Comparison of ENCODE assay signal across 8 mouse cellular contexts in the genomic region with DNA sequence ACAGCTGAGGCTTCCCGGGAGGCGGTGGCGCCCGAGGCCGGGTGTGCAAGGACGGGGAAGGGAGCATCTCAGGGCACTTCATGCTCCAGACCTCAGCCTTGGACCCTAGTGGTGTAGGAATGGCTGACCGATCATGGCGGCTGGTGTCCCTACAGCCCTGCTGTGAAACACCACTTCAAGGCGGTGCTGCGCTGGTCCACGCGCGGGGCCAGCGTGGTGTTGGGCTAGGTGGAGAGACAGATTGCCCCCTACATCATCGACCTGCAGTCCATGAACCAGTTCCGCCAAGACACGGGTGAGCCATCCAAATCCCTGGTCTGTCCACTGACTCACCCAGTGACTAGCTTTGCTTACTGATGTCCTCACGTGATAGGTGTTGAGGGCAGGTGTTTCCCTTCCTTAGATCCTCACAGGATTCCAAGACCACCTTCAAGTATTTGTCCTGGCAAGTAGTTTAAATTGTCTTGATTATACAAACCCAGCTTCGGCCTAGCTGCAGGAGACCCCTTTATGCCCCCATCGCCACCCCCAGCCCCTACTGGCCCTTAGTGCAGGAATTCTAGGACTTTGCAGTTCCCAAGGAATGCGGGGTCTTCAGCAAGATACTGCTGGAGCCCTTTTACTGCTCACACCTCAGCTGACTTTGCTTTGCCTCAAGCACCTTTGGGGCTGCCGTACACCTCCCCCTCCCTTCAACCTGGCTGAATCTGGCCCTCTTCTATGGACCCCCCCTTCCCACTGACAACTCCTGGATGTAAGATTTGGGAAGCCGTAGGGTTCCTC. TPM values are rescaled to one million over a fixed set of nuclear protein-coding genes. Genes with fewer than 3 reads are reported as not detected.
DNase-seq lines count a peak whose midpoint lies in the region; ATAC-seq and TF ChIP-seq lines count a peak whose summit lies in the region.

No protein-coding gene starts in this region.

- WGBS in heart, embryonic 14.5 days: 17% methylated on average over 23 of the region's 23 CpGs
- WGBS in hindbrain, embryonic 14.5 days: 17% methylated on average over 23 of the region's 23 CpGs
- 32% methylated on average over 23 of the region's 23 CpGs for WGBS in macrophage (ENCODE audit: missing documents)
- 15% methylated on average over 23 of the region's 23 CpGs for WGBS in stomach, embryonic 16.5 days

- no peak for TF ChIP-seq CTCF in C2C12 (IDR thresholded peaks at IDR 0.05; ENCODE audit: control insufficient read depth, insufficient read depth, insufficient read length)

- H3K36me3 ChIP-seq in heart, embryonic 14.5 days (ENCODE audit: control insufficient read depth, insufficient read depth, low read length): no peaks in the 10 kb centered on the region
- peaks cover 8% of the 10 kb centered on the region for H3K36me3 ChIP-seq in C2C12 (ENCODE audit: control insufficient read depth, insufficient read depth)
- no peaks in the 10 kb centered on the region for H3K36me3 ChIP-seq in hindbrain, embryonic 14.5 days (replicated peaks; ENCODE audit: control insufficient read depth, insufficient read depth)
- no peaks in the 10 kb centered on the region for H3K36me3 ChIP-seq in macrophage (ENCODE audit: inconsistent target)
- no peaks in the 10 kb centered on the region for H3K36me3 ChIP-seq in stomach, embryonic 16.5 days (ENCODE audit: control insufficient read depth, insufficient read depth, low read length)

- ATAC-seq in heart, embryonic 14.5 days (ENCODE audit: insufficient number of reproducible peaks, insufficient read depth, low FRiP score, low read depth): peak; percentile 32; the same call in 1 of the 2 replicates
- peak; percentile 69 for ATAC-seq in hindbrain, embryonic 14.5 days (ENCODE audit: low FRiP score)
- peak; percentile 22; the same call in 1 of the 2 replicates for ATAC-seq in stomach, embryonic 16.5 days (ENCODE audit: insufficient read depth, low FRiP score)

- peaks cover 0 to 5% of the 10 kb centered on the region in 2 experiments; a peak in 1 of 4 replicates for H3K4me1 ChIP-seq in heart, embryonic 14.5 days (ENCODE audit: control insufficient read depth in 2 of 2, insufficient read depth in 2 of 2, low read length in 2 of 2)
- H3K4me1 ChIP-seq in hindbrain, embryonic 14.5 days (replicated peaks; ENCODE audit: control insufficient read depth, insufficient read depth, low read length): peaks cover 10% of the 10 kb centered on the region; the same call in 1 of the 2 replicates
- peaks cover 9% of the 10 kb centered on the region; the same call in 1 of the 2 replicates for H3K4me1 ChIP-seq in stomach, embryonic 16.5 days (ENCODE audit: control insufficient read depth, insufficient read depth, low read length)

- peak overlapping the region; percentile 100 for H3K4me2 ChIP-seq in heart, embryonic 14.5 days (ENCODE audit: low read length)
- H3K4me2 ChIP-seq in hindbrain, embryonic 14.5 days (replicated peaks): peak overlapping the region; percentile 80
- H3K4me2 ChIP-seq in stomach, embryonic 16.5 days (ENCODE audit: low read depth, low read length): peak overlapping the region; percentile 96

- no peaks in the 10 kb centered on the region for H3K9me3 ChIP-seq in heart, embryonic 14.5 days (ENCODE audit: control insufficient read depth, low read length)
- H3K9me3 ChIP-seq in hindbrain, embryonic 14.5 days (ENCODE audit: control insufficient read depth, low read length): no peaks in the 10 kb centered on the region
- H3K9me3 ChIP-seq in stomach, embryonic 16.5 days (replicated peaks; ENCODE audit: control insufficient read depth, low read length): no peaks in the 10 kb centered on the region

- no peaks in the 10 kb centered on the region for H3K79me3 ChIP-seq in C2C12 (ENCODE audit: low read depth)

- peak overlapping the region; percentile 75 for H3K9ac ChIP-seq in heart, embryonic 14.5 days (ENCODE audit: low read length)
- peak overlapping the region; percentile 86 for H3K9ac ChIP-seq in hindbrain, embryonic 14.5 days
- peak overlapping the region; percentile 80 for H3K9ac ChIP-seq in stomach, embryonic 16.5 days (ENCODE audit: low read length)

- H3K27ac ChIP-seq in heart, embryonic 14.5 days (replicated peaks in 1 of 2; ENCODE audit: control insufficient read depth in 1 of 2, insufficient read depth in 1 of 2, low read depth in 2 of 2, low read length in 2 of 2): no peak overlapping the region
- peak overlapping the region; percentile 86 for H3K27ac ChIP-seq in hindbrain, embryonic 14.5 days
- H3K27ac ChIP-seq in macrophage: no peak overlapping the region
- peak overlapping the region; percentile 82 for H3K27ac ChIP-seq in stomach, embryonic 16.5 days (ENCODE audit: low read length)

- H3K4me3 ChIP-seq in heart, embryonic 14.5 days (ENCODE audit: control insufficient read depth in 1 of 2, insufficient read depth in 1 of 2, low read depth in 1 of 2, low read length in 2 of 2): peak overlapping the region; percentile 55 to 66
- H3K4me3 ChIP-seq in C2C12 (ENCODE audit: insufficient read depth, poor library complexity, severe bottlenecking) (peak overlapping the region; percentile 25), macrophage (ENCODE audit: inconsistent target) (peak overlapping the region; percentile 38)
- H3K4me3 ChIP-seq in hindbrain, embryonic 14.5 days (replicated peaks; ENCODE audit: low read length): peak overlapping the region; percentile 65
- peak overlapping the region; percentile 71 for H3K4me3 ChIP-seq in stomach, embryonic 16.5 days (replicated peaks; ENCODE audit: low read length)

- H3K79me2 ChIP-seq in C2C12 (ENCODE audit: control insufficient read depth, insufficient read depth) (no peaks in the 10 kb centered on the region), macrophage (ENCODE audit: inconsistent target) (no peaks in the 10 kb centered on the region)

- H3ac ChIP-seq in C2C12 (ENCODE audit: control insufficient read depth, insufficient read length, low read depth): peak overlapping the region; percentile 33

- H3K27me3 ChIP-seq in heart, embryonic 14.5 days (ENCODE audit: control insufficient read depth, insufficient read depth, low read length): no peaks in the 10 kb centered on the region; the same call in 1 of the 2 replicates
- H3K27me3 ChIP-seq in C2C12 (ENCODE audit: control insufficient read depth, insufficient read depth, insufficient read length): no peaks in the 10 kb centered on the region
- peaks cover 4% of the 10 kb centered on the region; the same call in 1 of the 2 replicates for H3K27me3 ChIP-seq in hindbrain, embryonic 14.5 days (ENCODE audit: control insufficient read depth, insufficient read depth, low read length)
- no peaks in the 10 kb centered on the region for H3K27me3 ChIP-seq in stomach, embryonic 16.5 days (ENCODE audit: control insufficient read depth, insufficient read depth, low read length)

- no peak for DNase-seq in heart, adult 8-10 months (ENCODE audit: low spot score)
- peak; percentile 24 for DNase-seq in cerebellum, adult 9-11 months
- DNase-seq in hindbrain, embryonic 14.5 days (ENCODE audit: low spot score): peak; percentile 50
- DNase-seq in thymus, postnatal 0 days (ENCODE audit: low spot score): no peak

TF ChIP-seq in C2C12, 6 proteins besides CTCF, POLR2A, EP300 and RAD21 (continues in another document):
- TF ChIP-seq MYOG (IDR thresholded peaks at IDR 0.05; ENCODE audit: control insufficient read depth, extremely low read depth, insufficient read length) (no peak), MAX (IDR thresholded peaks at IDR 0.05) (no peak), MYOD1 (IDR thresholded peaks at IDR 0.05; ENCODE audit: control insufficient read depth, insufficient read length, low read depth) (no peak), FOSL1 (IDR thresholded peaks at IDR 0.05; ENCODE audit: insufficient read depth, low read length, poor library complexity, severe bottlenecking) (no peak), CEBPB (IDR thresholded peaks at IDR 0.05; ENCODE audit: low read depth) (no peak)

RNA-seq across cellular contexts. Expression of a gene that starts 3.3 kb away (rescaled TPM):
- polyA plus RNA-seq in heart, embryonic 14.5 days (2014; fragmentation: Nextera tagmentation; extraction: Ambion mirVana): not detected in 2 replicates
- not detected for total RNA-seq in heart, adult 8-10 months (2022)
- polyA plus RNA-seq in C2C12 (2012; fragmentation: generic; extraction: Trizol): not detected
- not detected in 2 replicates for polyA plus RNA-seq in hindbrain, embryonic 14.5 days (2014; fragmentation: Nextera tagmentation; extraction: Ambion mirVana)
- under 1 TPM in 1 of 26 experiments, not detected in 25; 0.58 TPM for total RNA-seq in macrophage (2018; cell fraction: chromatin; rRNA removed)
- under 1 TPM in 1 of 26 experiments, not detected in 25; 0.03 TPM for total RNA-seq in macrophage (2018; cell fraction: cytosol; rRNA removed)
- total RNA-seq in macrophage (2018; cell fraction: nucleus; rRNA removed): 1 to 10 TPM in 1 of 26 experiments, not detected in 25; 1.1 TPM
- not detected in 3 replicates for polyA plus RNA-seq in macrophage (2018)
- polyA plus RNA-seq in stomach, embryonic 16.5 days (2015; fragmentation: Nextera tagmentation; extraction: Ambion mirVana): 0.70 and 1.0 TPM in 2 replicates
- polyA plus RNA-seq in thymus, postnatal 0 days (2015; fragmentation: Nextera tagmentation; extraction: Ambion mirVana): 0.12 TPM in 1 of 2 replicates, not detected in the other

RNA-seq across cellular contexts. Expression of a gene that starts 36.6 kb away (rescaled TPM):
- polyA plus RNA-seq in heart, embryonic 14.5 days (2014; fragmentation: Nextera tagmentation; extraction: Ambion mirVana): not detected in 2 replicates
- total RNA-seq in heart, adult 8-10 months (2022): not detected
- polyA plus RNA-seq in C2C12 (2012; fragmentation: generic; extraction: Trizol) (0.08 TPM), macrophage (2018) (not detected in 3 replicates)
- not detected in 2 replicates for polyA plus RNA-seq in hindbrain, embryonic 14.5 days (2014; fragmentation: Nextera tagmentation; extraction: Ambion mirVana)
- total RNA-seq in macrophage (2018; cell fraction: chromatin; rRNA removed): not detected
- not detected for total RNA-seq in macrophage (2018; cell fraction: cytosol; rRNA removed)
- not detected for total RNA-seq in macrophage (2018; cell fraction: nucleus; rRNA removed)
- 0.05 TPM in 1 of 2 replicates, not detected in the other for polyA plus RNA-seq in stomach, embryonic 16.5 days (2015; fragmentation: Nextera tagmentation; extraction: Ambion mirVana)
- 0.07 and 0.17 TPM in 2 replicates for polyA plus RNA-seq in thymus, postnatal 0 days (2015; fragmentation: Nextera tagmentation; extraction: Ambion mirVana)

RNA-seq across cellular contexts. Expression of a gene that starts 50.9 kb away (rescaled TPM):
- polyA plus RNA-seq in heart, embryonic 14.5 days (2014; fragmentation: Nextera tagmentation; extraction: Ambion mirVana): 16.2 and 19.4 TPM in 2 replicates
- total RNA-seq in heart, adult 8-10 months (2022): 1 to 10 TPM; 2.6 to 6.7 (median 3.8) TPM
- polyA plus RNA-seq in C2C12 (2012; fragmentation: generic; extraction: Trizol) (17.4 TPM), macrophage (2018) (55.9 to 176 TPM (median 125 TPM) in 3 replicates)
- polyA plus RNA-seq in hindbrain, embryonic 14.5 days (2014; fragmentation: Nextera tagmentation; extraction: Ambion mirVana): 7.1 and 7.5 TPM in 2 replicates
- 10 to 100 TPM in 25 of 26 experiments, 1 to 10 TPM in 1; 7.4 to 79.6 (median 40.6) TPM for total RNA-seq in macrophage (2018; cell fraction: chromatin; rRNA removed)
- total RNA-seq in macrophage (2018; cell fraction: cytosol; rRNA removed): 10 to 100 TPM; 36.0 to 74.7 (median 60.7) TPM
- total RNA-seq in macrophage (2018; cell fraction: nucleus; rRNA removed): 100 to 1,000 TPM in 2 of 26 experiments, 10 to 100 TPM in 24; 26.5 to 166 (median 46.1) TPM
- 21.1 and 23.5 TPM in 2 replicates for polyA plus RNA-seq in stomach, embryonic 16.5 days (2015; fragmentation: Nextera tagmentation; extraction: Ambion mirVana)
- 32.3 and 35.0 TPM in 2 replicates for polyA plus RNA-seq in thymus, postnatal 0 days (2015; fragmentation: Nextera tagmentation; extraction: Ambion mirVana)

Comparison
In these comparisons a context has a peak if more than half of its experiments do, and no peak if none do; other contexts are left out.
1. H3K27ac ChIP-seq: peak in hindbrain, embryonic 14.5 days (single experiment) and stomach, embryonic 16.5 days (single experiment); none in heart, embryonic 14.5 days (0 of 2) and macrophage (single experiment).
2. DNase-seq: peak in cerebellum, adult 9-11 months (single experiment) and hindbrain, embryonic 14.5 days (single experiment); none in heart, adult 8-10 months (single experiment) and thymus, postnatal 0 days (single experiment).
3. Peak in every context shown above with its lines, with median percentiles within 50 percentile points of each other: ATAC-seq, H3K4me2 ChIP-seq, H3K4me3 ChIP-seq and H3K9ac ChIP-seq.